Mouse (Mus musculus): ENCODE measurements around the gene Srp68. TPM values are rescaled to one million over a fixed set of nuclear protein-coding genes. Genes with fewer than 3 reads are reported as not detected.

The Srp68 gene
- total RNA-seq, 2 experiments from 2014 or later = 17.4 to 19.3 TPM

DNA sequence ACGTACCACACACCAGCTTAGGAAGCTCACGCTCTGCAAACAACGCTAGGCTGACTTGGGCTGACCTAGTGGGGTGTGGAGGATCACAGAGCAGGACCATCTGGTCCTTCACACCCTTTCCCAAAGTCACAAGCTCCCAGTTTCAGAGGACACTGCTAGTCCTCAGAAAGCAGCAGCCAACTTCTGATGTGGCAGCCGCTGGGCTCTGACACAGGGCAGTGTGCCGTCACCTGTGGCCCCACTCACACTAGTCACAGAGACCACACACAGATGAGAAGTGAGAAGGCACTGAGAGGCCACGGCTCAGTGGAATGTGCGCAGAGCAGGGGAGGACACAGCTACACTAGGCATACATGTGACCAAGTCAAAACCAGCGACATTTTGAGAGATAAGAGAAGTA is 23.1 kb downstream of the Srp68 start:
- no peak for ATAC-seq (ENCODE audit: poor library complexity, severe bottlenecking)

GRCm38 (mm10) chr11:116247502-116248222 is 26.4 kb downstream of the Srp68 start:
- ATAC-seq (ENCODE audit: poor library complexity, severe bottlenecking) = no peak

- no peak for ATAC-seq (ENCODE audit: poor library complexity, severe bottlenecking)
These were observed 28.4 kb downstream of the Srp68 start for GRCm38 (mm10) chr11:116245616-116246015.

GRCm38 (mm10) chr11:116244580-116244979 is 29.4 kb downstream of the Srp68 start:
- ATAC-seq (ENCODE audit: poor library complexity, severe bottlenecking) = no peak

DNA sequence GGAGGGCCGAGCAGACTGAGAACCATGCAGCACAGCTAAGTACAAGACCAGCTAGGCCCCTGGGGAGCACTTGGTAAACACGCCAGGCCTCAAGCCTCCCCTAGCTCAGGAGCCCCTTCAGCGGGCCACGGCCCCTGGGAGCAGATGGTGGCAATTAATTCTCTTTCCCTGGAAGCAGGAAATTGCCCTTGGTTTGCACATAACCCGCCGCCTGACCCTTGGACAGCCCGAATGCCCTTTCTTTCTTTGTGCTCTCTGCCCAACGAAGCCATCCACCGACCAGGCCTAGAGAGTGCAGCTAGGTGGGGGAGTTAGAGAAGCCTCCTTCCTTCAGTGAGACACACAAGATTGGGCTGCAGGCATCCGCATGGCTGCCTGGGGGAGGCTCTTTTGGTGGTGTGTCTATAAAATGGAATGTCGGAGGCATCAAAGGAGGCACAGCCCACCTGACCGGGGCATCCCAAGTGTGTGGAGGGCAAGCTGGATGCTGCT is 32.2 kb downstream of the Srp68 start:
- no peak for ATAC-seq (ENCODE audit: poor library complexity, severe bottlenecking)

DNA sequence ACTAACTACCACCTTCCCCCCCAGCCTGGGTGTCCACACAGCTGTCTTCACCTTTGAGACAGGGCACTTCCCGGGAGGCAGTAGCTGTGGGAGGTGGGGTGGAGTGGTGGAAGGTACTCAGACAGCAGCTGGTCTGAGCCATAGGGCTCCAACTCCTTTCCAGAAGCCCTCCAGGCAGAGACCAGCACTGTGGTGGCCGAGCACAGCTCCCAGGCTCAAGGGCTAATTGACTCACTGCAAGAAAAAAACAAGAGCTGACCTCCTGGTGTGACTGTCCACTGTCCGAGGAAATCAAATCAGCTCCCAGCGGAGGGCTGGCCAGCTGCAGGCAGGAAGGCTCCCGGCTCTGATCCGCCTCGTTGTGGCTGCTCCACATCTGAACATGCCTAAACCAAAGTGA is 34.2 kb downstream of the Srp68 start:
- no peak for ATAC-seq (ENCODE audit: poor library complexity, severe bottlenecking)

- ATAC-seq (ENCODE audit: poor library complexity, severe bottlenecking) = peak; percentile 79
These were observed 36.1 kb downstream of the Srp68 start, which contains the start of gene Evpl for GRCm38 (mm10) chr11:116237742-116238395. Evpl (minus strand) TSS chr11:116238077.

DNA sequence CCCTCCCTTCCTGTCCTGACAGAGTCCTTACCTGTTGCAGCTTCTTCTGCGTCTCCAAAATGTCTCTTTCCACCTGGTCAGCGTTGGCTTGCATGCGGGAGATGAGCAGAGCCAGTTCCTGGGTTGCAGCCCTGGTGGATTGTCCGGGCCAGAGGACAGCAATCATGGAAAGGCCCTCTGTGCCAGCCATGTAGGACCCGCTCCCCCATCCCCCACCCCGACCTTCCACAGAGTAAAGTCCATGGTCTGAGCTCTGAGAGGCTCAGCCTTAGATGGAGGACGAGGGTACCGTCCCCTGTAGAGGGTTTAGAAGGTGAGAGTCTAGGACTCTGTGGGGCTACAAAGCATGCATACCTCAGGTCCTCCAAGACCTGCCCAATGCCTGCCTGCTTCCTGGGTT is 39.1 kb downstream of the Srp68 start:
- ATAC-seq (ENCODE audit: poor library complexity, severe bottlenecking) = no peak

GRCm38 (mm10) chr11:116232427-116232826 is 41.6 kb downstream of the Srp68 start:
- ATAC-seq (ENCODE audit: poor library complexity, severe bottlenecking) = no peak

GRCm38 (mm10) chr11:116228699-116229098 is 45.3 kb downstream of the Srp68 start:
- no peak for ATAC-seq (ENCODE audit: poor library complexity, severe bottlenecking)

DNA sequence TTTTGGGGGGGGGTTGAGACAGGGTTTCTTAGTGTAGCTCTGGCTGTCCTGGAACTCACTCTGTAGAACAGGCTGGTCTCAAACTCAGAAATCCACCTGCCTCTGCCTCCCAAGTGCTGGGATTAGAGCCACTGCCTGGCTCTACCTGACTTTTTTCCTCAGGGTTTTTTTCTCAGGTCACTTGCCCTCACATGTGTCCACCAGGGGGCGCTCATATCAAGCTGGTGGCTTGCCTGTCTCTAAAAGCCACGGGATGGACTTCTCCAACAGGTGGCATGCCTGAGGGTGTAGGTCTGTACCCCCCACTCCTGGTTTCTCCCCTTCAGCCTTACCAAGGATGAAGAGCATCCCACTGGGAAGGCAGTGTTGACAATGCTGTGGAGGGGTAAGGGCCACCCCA is 47.6 kb downstream of the Srp68 start:
- peak; percentile 78 for ATAC-seq (ENCODE audit: poor library complexity, severe bottlenecking)

GRCm38 (mm10) chr11:116222740-116223059 is 51.3 kb downstream of the Srp68 start:
- ATAC-seq (ENCODE audit: poor library complexity, severe bottlenecking) = no peak

DNA sequence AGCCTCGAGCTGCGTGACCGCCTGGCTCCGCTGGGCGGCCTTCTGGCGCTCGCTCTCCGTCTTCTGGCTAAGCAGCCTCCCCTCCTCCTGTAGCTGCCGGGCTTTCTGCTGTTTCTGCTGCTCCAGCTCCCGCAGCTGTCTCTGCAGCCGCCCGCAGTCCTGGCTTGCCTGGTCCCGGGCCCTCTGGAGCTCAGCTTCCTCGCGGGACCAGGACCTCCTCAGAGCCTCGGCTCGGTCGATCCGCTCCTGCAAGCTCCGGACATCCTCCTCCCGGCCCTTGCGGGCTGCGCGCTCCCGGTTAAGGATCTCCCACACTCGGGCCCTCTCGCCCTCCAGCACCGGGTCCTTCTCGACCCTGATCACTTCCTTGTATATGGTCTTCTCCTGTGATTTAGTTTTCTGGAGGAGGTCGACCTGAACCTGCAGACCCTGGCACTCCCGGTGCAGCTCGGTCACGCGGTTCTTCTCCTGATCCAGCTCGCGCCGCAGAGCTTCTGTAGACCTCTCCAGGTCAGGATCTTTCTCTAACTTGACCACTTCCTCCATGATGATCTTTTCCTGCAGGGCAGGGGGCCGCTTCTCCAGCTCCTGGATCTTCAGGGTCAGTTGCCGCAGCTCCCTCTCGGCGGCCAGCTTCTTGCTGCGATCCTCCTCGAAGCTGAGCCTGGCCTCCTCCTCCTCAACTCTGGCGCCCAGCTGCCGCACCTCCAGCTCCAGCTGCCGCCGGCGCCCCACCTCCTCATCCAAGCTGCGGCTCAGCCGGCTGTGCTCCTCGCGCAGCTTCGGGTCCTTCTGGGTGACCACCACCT is 51.9 kb downstream of the Srp68 start:
- ATAC-seq (ENCODE audit: poor library complexity, severe bottlenecking) = no peak

GRCm38 (mm10) chr11:116219885-116220284 is 54.1 kb downstream of the Srp68 start:
- peak; percentile 76 for ATAC-seq (ENCODE audit: poor library complexity, severe bottlenecking)

DNA sequence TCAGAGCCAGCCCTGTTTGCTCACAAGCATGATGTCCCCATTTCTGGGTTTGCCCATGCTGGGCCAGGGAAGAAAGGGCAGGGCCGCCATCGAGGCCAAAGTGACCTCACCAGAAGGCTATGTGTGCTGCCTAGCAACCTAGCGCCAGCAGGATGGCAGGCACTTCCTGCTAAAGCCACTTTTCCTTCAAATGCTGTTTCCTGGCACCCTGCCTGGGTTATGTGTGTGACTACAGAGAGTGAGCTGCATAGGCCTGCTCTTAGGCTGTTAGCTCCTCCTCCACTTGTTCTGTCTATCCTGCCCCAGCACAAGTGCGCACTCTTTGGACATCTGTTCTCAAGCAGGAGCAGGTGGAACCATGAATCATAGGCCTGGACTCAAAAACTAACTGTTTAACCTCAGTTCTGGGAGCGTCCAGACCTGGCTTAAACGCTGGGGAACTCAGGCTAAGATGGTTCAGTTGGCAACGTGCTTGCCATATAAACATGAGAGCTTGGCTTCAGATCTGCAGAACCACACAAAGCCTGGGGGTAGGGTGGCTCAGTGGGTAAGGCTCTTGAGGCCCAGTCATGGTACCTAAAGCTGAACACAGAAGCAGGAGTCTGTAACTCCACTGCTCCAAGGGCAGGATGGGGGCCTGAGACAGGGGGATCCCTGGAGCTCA is 55.1 kb downstream of the Srp68 start:
- no peak for ATAC-seq (ENCODE audit: poor library complexity, severe bottlenecking)

DNA sequence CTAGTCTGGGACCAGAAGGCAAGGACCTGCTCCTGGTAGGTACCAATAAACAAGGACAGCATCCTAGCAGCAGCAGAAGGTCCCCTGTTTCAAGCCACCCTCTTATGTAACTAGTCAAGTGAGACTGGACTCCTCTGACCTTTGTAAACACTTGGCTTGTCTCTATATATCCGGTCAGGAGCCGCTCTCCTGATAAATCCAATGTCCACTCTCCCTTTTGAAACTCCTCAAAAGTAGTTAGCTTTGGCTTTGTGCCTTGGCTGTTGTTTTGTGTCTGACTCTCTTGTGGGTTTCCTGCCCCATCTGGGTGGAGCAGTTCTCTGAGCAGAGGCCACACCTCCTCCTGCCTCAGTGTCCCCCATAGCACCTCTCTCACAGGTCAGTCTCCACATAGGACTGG is 55.8 kb downstream of the Srp68 start:
- ATAC-seq (ENCODE audit: poor library complexity, severe bottlenecking) = no peak

- ATAC-seq (ENCODE audit: poor library complexity, severe bottlenecking) = no peak
These were observed 57.5 kb downstream of the Srp68 start for GRCm38 (mm10) chr11:116216549-116216948.

GRCm38 (mm10) chr11:116215991-116216390 is 58.0 kb downstream of the Srp68 start:
- ATAC-seq (ENCODE audit: poor library complexity, severe bottlenecking) = no peak

DNA sequence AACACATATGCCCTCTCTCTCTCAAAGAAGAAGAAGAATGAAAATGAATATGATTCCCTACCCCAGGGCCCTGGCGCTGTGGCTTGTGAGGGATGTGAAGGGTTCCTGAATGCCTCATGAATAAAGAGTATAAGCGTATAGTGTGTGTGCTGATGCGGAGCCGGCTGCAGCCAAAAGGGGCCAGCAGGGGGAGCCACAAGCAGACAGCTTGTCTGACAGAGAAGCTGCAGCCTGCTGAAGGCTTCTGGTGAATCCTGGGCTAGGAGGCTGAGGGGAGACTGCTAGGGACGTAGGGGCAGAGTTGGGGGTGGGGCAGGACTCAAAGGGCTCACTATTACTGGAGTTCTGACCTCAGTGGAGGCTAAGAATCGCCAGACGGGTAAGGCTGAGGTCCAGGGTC is 58.8 kb downstream of the Srp68 start:
- ATAC-seq (ENCODE audit: poor library complexity, severe bottlenecking) = no peak

DNA sequence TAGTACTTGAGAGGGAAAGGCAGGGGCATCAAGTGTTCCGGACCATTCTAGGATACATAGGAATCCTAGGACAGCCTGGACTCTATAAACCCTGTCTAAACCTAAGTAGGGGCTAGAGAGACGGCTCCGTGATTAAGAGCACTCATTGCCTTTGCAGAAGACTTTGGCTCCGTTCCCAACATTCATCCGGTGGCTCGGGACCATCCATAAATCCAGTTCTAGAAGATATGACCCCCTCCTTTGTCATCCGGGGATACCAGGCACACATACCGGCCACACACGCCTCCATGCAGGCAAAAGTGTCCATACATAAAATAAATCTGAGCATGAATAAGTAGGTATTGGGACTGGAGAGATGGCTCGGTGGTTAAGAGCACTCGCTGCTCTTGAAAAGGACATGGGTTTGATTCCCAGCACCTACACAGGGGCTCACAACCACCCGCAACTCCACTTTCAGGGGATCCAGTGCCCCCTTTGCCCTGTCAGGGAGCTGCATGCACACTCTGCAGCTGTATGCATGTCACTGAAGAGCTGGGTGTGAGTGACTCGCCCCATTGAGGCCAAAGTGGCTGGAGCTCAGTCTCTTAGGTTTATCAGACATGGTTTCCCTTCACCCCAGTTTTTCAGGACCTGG is 60.0 kb downstream of the Srp68 start:
- ATAC-seq (ENCODE audit: poor library complexity, severe bottlenecking) = no peak

DNA sequence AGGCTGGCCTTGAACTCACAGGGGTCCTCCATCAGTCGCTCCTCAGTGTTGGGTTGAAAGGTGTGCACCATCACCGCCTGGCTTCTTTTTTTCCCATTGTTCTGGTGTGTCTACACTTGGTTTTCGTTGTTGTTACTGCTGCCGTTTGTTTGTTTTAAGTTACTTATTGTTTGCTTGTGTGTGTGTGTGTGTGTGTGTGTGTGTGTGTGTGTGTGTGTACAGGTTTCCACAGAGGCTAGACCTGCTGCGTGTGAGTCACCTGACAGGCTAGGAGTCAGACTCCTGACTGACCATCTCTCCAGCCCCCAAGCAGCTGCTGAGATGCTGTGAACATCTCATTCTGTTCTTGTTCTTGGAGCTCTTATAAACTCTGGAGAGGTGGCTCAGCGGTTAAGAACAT is 61.2 kb downstream of the Srp68 start:
- no peak for ATAC-seq (ENCODE audit: poor library complexity, severe bottlenecking)
